Mouse (Mus musculus): ENCODE results near the gene Sfr1.

The Sfr1 gene

GRCm38 (mm10) chr19:47752456-47752855, 21.0 kb downstream of the Sfr1 start:
- no peak for DNase-seq (ENCODE audit: low spot score in 2 of 2)

DNA sequence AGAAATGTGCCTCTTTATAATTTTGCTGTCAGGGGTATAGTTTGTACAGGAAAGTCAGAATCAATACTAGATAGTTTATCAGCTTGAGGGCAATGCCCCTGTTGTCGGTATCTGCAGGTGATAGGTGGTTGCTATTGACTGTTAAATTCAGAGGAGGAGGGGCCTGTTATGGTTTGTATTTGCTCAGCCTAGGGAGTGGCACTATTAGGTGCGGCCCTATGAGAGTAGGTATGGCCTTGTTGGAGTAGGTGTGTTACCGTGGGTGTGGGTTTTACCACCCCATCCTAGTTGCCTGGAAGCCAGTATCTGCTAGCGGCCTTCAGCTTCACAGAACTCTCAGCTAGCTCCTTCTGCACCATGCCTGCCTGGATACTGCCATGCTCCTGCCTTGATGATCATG, 22.4 kb downstream of the Sfr1 start:
- no peak for DNase-seq (ENCODE audit: low spot score in 2 of 2)

GRCm38 (mm10) chr19:47754931-47755330, 23.4 kb downstream of the Sfr1 start:
- DNase-seq (ENCODE audit: low spot score in 2 of 2): no peak

DNA sequence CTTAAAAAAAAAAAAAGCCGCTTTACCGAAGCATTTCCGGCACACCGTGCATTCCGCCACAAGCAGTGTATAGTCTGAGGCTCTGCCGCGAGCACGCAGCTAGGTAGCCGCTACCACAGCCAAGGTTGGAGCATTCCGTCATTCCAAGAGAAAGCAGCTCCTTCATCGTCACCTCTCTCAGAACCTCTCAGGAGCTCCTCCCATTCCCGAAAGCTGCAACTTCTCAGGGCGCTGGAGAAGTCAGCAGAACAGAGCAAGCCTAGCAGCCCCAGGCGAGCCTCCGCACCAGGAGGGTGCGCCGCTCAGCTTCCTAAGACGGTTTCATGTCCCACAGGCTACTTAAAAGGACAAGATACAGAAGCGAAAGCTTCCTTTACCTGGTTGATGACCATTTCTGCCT, 24.1 kb downstream of the Sfr1 start:
- DNase-seq (ENCODE audit: low spot score in 2 of 2): no peak

- DNase-seq (ENCODE audit: low spot score in 2 of 2): no peak
Observed at GRCm38 (mm10) chr19:47777847-47778246, 46.4 kb downstream of the Sfr1 start.

- peak in 1 of 2 experiments; percentile 16 for DNase-seq (ENCODE audit: low spot score in 2 of 2)
Observed at GRCm38 (mm10) chr19:47780145-47780544, 48.7 kb downstream of the Sfr1 start.

DNA sequence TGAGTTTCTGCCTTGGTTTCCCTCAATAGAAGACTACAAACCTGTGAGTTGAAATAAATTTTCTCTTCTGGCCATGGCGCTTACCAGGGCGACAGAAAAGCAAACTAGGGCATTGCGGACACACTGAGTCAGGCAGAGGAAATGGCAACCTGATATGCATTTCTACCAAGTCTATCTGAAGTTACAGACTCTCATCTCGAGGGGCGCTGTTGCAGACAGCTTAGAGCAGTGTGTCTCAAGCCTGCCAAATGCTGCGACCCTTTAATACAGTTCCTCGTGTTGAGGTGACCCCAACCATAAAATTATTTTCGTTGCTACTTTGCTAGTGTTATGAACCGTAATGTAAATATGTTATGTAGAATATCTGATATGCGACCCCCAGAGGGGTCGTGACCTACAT, 49.5 kb downstream of the Sfr1 start:
- no peak for DNase-seq (ENCODE audit: low spot score in 2 of 2)

DNA sequence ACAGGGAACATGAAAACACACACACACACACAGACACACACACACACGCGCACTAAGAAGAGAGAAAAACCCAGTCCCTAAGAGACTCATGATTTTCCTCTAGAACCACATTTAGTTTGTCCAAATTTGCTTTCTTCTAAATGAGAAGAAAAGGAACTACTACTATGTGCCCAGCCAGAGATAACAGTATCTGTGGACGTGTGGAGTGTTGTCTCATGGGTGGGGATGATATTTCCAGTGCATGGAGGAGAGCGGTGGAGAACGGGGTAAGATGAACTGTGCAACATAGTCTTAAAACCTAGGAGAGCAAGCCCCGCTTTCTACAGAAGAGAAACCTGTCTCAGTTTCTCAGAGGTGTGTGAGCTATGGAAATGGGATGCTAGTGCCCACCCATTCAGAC, 52.4 kb downstream of the Sfr1 start:
- no peak for DNase-seq (ENCODE audit: low spot score in 2 of 2)
